Mouse (Mus musculus): ENCODE results near the gene Zfp689. TPM values are rescaled to one million over a fixed set of nuclear protein-coding genes. Genes with fewer than 3 reads are reported as not detected.
"Not testable (repeated sequence)": the region's sequence is repeated elsewhere in the genome, so short reads cannot be mapped to it uniquely, and the experiment has no call there.

The Zfp689 gene
- total RNA-seq, 2 experiments from 2014 or later = 9.5 to 9.7 TPM

GRCm38 (mm10) chr7:127471646-127472010, 22.7 kb upstream of the Zfp689 start:
- peak; percentile 60 for DNase-seq
- intact Hi-C loops (cut with DNase I) = loop anchor here (10.0 kb wide), 1 partner anchor 107 kb away; no protein-coding TSS in a partner anchor

- DNase-seq = peak; percentile 97
- intact Hi-C loops (cut with DNase I) = loop anchor here (10.0 kb wide), 1 partner anchor 106 kb away; no protein-coding TSS in a partner anchor
Observed at GRCm38 (mm10) chr7:127470743-127471645, 22.0 kb upstream of the Zfp689 start.

GRCm38 (mm10) chr7:127470011-127470715, 21.2 kb upstream of the Zfp689 start:
- DNase-seq = no peak
- intact Hi-C loops (cut with DNase I) = loop anchor here (10.0 kb wide), 1 partner anchor 105 kb away; no protein-coding TSS in a partner anchor

DNA sequence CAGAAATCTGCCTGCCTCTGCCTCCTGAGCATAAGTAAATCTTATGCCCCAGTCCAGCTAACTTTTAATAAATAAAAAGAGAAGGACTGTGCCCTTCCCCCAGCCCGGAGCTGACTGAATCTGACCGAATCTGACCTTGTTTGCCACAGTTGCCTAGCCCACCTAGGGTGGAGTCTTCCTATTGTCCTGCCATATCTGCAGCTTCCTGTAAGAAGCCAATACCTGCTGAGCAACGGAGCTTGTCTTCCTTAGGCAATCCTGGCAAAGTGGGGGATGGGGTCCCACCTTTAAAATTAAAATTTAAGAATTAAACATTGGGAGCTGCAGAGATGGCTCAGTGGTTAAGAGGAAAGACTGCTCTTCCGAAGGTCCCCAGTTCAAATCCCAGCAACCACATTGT, 17.6 kb upstream of the Zfp689 start:
- intact Hi-C loops (cut with DNase I) = no loop called here
- no peak for DNase-seq

DNA sequence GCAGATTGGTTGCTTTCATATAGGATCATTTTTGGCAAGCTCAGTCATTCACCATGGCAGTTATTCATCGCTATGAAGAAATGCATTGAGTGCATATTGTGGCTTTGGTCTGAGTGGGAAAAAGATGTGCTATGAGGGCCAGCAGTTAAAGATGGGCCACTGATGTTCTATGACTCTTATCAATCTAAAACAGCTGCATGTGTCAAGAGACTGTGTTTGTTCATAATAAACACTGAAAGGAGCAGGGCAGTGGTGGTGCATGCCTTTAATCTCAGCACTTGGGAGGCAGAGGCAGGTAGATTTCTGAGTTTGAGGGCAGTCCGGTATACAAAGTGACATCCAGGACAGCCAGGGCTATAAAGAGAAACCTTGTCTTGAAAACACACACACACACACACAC, 16.7 kb upstream of the Zfp689 start:
- intact Hi-C loops (cut with DNase I); DNase-seq: not testable (repeated sequence)

GRCm38 (mm10) chr7:127465191-127465590, 16.2 kb upstream of the Zfp689 start:
- no peak for DNase-seq
- intact Hi-C loops (cut with DNase I) = no loop called here

DNA sequence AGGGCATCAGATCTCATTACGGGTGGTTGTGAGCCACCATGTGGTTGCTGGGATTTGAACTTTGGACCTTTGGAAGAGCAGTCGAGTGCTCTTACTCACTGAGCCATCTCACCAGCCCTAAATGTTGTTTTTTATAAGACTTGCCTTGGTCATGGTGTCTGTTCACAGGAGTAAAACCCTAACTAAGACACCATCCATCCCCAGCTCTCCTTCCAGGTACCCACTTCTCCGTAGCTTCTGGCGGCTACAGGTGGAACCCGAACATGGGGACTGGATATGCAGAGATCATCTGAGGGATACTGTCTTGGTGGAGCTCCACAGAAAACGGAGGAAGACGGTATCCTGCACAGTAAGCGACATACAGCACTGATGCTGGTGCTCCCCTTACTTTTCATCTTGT, 10.4 kb upstream of the Zfp689 start, which contains the start of gene Prr14:
Prr14 (plus strand) TSS at position 301 of the 400 bp plus-strand sequence.
- intact Hi-C loops (cut with DNase I); DNase-seq: not testable (repeated sequence)

DNA sequence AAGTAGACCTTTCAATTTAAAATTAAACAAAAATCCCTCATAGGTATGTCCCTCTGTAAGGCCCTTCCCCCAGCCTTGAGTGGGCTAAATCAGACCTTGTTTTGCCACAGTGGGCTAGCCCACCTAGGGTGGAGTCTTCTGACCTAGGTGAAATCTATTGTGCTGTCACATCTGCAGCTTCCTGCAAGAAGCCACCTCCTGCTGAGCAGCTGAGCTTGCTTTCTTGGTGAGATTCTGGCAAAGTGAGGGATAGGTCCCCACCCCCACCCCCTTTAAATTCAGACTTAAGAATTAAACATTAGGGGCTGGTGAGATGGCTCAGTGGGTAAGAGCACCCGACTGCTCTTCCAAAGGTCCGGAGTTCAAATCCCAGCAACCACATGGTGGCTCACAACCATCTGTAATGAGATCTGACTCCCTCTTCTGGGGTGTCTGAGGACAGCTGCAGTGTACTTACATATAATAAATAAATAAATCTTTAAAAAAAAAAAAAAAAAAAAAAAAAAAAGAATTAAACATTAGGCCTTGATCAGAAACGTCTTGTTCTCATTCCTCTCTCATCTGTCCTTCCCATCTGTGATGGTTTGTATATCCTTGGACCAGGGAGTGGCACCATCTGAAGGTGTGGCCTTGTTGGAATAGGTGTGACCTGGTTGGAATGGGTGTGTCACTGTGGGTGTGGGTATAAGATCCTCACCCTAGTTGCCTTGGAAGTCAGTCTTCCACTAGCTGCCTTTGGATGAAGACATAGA, 9.6 kb upstream of the Zfp689 start:
- intact Hi-C loops (cut with DNase I); DNase-seq: not testable (repeated sequence)

DNA sequence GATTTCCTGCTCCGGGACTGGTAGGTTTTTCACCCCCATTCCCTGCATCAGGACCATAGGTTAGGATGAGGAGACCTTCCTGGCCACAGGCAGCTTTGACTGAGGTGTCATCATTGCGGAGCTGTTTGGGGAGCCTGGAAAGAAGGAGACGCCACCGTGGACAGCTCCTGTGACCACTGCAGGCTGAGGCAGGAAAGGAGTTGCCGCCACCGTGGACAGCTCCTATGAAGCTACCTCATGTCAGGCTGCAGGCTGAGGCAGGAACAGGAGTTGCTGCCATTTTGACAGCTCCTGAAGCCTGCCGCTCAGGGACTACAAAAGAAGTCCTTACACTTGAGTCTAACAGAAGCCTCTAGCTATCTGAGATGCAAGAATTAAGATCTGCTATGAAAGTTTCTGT, 5.9 kb upstream of the Zfp689 start:
- intact Hi-C loops (cut with DNase I) = no loop called here
- DNase-seq = no peak

DNA sequence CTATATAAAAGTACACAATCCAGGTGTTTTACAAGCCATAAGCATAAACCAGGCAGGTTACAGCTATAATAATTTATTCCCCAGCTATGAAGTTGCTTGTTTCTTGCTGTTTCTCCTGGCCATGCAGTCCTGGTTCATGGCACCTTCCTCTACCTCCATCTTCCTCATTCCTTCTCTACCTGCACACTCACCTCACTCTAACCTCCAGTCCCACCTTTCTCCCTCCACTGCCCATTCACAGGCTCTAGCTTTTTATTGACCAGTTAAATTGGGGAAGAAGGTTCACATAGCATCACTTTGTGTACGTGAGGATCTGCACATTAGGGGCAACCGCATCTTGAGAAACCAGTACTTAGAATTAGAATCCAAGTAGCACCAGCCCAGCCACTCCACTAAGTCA, 4.1 kb upstream of the Zfp689 start:
- intact Hi-C loops (cut with DNase I) = no loop called here
- DNase-seq = no peak

GRCm38 (mm10) chr7:127449966-127450365, 1.0 kb upstream of the Zfp689 start:
- intact Hi-C loops (cut with DNase I) = no loop called here
- DNase-seq = no peak

DNA sequence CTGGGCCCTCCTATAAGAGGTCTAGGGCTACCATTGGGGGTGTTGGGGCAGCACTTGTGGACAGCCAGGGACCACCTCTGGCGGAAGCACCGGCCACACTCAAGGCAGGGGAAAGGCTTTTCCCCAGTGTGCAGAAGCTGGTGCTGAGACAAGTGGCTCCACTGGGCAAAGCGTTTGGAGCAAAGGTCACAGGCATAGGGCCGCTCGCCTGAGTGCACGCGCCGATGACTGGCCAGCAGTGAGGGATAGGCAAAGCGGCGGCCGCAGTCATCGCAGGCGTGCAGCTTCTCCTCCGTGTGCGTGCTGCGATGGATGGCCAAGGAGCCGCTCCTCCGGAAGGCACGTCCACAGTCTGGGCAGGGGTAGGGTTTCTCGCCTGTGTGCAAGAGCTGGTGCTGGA, 5.0 kb downstream of the Zfp689 start:
- intact Hi-C loops (cut with DNase I) = no loop called here
- DNase-seq = no peak

DNA sequence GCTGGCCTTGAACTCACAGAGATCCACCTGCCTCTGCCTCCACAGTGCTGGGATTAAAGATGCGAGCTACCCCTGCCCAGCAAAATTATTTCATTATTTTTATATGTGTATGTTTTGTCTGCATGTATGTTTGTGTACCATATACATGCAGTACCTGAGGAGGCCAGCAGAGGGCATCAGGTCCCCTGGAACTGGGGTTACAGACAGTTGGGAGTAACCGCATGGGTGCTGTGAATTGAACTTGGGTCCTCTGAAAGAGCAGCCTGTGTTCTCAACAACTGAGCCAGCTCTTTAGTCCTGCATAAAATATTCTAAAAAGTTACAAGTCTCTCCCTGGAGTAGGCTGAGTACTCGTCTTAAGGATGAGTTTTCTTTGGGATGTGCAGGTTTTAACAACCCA, 11.2 kb downstream of the Zfp689 start:
- DNase-seq = no peak
- intact Hi-C loops (cut with DNase I) = no loop called here

- no peak for DNase-seq
- intact Hi-C loops (cut with DNase I) = no loop called here
Observed at GRCm38 (mm10) chr7:127435206-127435605, 13.8 kb downstream of the Zfp689 start.

GRCm38 (mm10) chr7:127426354-127426753, 22.6 kb downstream of the Zfp689 start:
- DNase-seq = no peak
- intact Hi-C loops (cut with DNase I) = no loop called here

DNA sequence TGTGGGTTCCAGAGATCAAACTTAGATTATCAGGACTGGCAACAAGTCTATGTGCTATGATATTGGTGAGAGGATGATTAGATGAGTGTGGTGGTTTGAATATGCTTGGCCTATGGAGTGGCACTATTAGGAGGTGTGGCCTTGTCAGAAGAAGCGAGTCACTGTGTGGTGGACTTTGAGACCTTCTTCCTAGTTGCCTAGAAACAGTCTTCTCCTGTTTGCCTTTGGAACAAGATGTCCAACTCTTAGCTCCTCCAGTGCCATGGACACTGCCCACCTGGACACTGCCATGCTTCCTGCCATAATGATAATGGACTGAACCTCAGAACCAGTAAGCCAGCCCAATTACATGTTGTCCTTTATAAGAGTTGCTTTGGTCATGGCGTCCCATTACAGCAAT, 23.0 kb downstream of the Zfp689 start:
- no peak for DNase-seq

DNA sequence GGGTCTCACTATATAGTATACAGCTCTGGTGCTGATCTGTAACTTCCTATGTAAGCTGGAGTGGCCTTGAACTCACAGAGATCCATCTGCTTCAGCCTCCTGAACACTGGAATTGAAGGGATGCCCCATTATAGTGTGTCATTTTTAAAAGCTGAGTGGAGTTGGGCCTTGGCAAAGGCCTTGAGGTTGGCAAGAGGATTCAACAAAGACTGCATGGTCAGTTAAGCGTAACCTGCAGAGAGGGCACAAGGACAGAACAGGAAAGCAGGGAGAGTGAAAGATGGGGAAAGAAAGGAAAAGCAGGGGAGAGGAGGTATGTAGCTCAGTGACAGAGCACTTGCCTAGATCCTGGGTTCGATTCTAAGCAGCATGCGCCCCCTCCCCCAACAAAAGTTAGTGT, 23.7 kb downstream of the Zfp689 start:
- intact Hi-C loops (cut with DNase I) = no loop called here
- DNase-seq = no peak

More for the DNA sequence above, 23.0 kb downstream of the Zfp689 start:
- intact Hi-C loops (cut with DNase I) = no loop called here

DNA sequence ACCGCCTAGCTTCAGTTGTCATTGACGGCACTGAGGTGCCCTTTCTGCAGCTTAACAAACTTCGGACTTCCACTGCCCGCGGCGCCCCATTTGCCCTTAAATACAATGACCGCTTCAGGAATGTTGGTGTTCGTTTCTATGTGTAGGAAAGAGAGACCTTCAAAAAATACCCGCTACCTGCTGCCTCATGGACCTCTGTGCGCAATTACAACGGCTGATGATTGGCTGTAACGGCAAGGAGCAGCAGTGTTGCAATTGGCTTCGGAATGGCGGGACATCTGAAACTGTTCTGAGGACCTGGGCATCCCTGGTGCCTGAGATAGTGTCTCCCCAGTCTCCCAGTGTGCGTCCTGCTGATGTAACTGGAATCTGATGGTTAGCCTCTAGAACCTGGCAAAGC, 26.7 kb downstream of the Zfp689 start:
- peak; percentile 14 for DNase-seq
- intact Hi-C loops (cut with DNase I) = no loop called here

DNA sequence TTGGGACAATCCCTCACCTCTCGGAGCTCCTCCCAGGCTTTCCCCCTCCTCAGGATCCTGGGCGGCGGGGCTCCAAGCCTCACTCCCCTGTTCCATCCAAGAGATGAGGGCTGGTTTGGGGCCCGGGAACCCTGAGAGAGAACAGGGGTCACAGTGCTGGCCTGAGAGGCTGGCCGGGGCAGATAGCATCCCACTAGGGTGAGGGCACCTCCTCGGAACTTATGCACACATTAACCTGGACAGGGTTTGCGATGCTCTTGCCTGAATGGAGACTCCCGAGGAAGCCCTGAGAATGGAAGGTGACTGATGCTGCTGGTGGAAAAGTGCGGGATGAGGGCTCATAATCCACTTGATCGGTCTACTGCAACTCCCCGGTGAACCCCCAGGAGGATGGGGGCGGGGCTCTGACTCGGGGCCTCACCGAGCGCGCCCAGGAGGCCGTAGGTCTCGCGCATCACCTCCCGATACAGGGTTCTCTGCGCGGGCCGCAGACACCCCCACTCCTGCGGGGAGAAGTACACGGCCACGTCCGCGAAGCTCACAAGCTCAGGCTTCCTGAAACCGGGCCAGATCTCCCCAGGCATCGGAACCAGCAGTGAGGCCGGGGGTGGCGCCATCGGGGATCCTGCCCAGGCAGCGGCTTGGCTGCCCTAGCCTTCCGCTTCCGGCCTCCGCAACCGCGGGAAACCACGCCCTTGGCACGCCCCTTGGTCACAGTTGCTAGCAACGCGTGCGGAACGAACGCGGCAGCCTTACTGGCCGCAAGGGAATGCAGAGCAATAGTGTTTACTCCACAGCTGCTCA, 27.4 kb downstream of the Zfp689 start, which contains the start of gene Zfp688:
Zfp688 (minus strand) TSS at position 681 of the 804 bp plus-strand sequence.
- peak; percentile 92 for DNase-seq
- intact Hi-C loops (cut with DNase I) = no loop called here

DNA sequence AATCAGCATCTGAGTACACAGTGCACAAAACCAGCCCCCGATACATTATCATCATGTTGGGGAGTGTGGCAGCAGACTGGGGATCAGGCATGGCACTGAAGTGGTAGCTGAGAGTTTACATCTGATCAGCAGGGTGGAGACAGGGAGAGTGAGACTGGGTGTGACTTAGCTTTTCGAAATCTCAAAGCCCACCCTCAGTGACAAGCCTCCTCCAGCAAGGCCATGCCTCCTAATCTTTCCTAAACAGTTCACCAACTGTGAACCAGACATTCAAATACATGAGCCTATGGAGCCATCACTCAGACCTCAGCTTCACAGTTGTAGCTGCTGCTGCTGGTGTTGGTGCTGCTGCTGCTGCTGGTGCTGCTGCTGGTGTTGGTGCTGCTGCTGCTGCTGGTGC, 37.5 kb downstream of the Zfp689 start:
- intact Hi-C loops (cut with DNase I) = no loop called here
- DNase-seq = no peak

Data from left cerebral cortex, postnatal 4 days (tissue).